Mouse (Mus musculus) adrenal gland, postnatal 14 days (tissue): ENCODE results near the gene Acbd3. TPM values are rescaled to one million over a fixed set of nuclear protein-coding genes. Genes with fewer than 3 reads are reported as not detected.

Experiments
- DNase-seq: peaks from one replicate; pipeline ENCODE4 v3.0.0; 2021; ENCODE audit warnings: mixed read lengths
- long read RNA-seq, 2 experiments: library from polyadenylated mRNA; stranded (forward); transcript quantifications; one replicate each; pipeline ENCODE4 v2.0.0; 2021
- total RNA-seq: library from RNA; stranded (reverse); gene quantifications from 2 replicates; pipeline ENCODE4 v1.2.3, GENCODE M21; 2021

The Acbd3 gene
- 41.8 and 43.0 TPM in 2 replicates for total RNA-seq
- long read RNA-seq, experiment 1, transcript Acbd3-201 (8 exons, 3,471 nt), result major isoform, 42 of 48 reads
- long read RNA-seq, experiment 1, partial matches to known transcripts, result 2 of 48 reads
- long read RNA-seq, experiment 1, other reads (novel, unspliced or antisense), result 4 of 48 reads
- long read RNA-seq, experiment 2, transcript Acbd3-201 (8 exons, 3,471 nt), result major isoform, 41 of 44 reads
- long read RNA-seq, experiment 2, partial matches to known transcripts, result 1 of 44 reads
- long read RNA-seq, experiment 2, other reads (novel, unspliced or antisense), result 2 of 44 reads

DNA sequence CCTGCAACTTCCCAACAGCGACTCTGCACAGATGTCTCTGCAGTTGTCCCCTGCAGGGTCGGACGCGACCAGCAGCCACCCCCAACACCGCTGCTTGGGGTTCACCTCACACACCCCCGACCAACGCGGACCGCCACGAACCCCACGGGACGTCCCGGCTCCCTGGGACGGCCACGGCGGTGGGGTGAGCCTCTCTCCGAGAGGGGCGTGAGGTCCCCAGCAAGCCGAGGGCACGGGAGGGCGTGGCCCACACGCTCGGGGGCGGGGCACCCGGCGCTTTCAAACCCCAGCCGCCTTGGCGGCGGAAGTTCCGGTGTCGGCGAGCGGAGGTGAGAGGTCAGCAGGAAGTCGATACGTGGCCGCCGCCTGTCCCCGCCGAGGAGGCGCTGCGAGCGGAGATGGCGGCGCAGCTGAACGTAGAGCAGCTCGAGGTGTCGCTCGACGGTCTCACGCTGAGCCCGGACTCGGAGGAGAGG, at the start of gene Acbd3:
Gene Acbd3, plus strand, starts transcription at position 340 of the 476 bp plus-strand sequence.
- DNase-seq, result peak; percentile 97

DNA sequence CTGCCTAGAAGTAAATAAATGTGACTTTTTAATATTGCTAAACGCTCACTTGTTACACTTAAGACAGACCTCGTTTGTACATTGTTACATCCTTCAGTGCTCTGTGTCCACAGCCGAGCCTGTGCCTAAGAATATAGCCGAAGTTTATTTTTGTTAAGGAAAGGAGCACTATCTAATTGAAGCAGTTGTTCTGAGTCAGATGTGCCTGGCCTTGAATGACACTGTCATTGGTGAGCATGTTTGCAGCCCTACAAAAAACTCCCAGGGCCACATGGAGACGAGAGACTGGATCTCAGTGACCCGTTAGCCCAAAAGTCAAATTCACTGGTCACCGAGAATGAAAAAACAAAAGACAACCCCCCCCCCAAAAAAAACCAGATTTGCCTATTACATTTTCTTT, 34.6 kb upstream of the Acbd3 start:
- peak; percentile 47 for DNase-seq

DNA sequence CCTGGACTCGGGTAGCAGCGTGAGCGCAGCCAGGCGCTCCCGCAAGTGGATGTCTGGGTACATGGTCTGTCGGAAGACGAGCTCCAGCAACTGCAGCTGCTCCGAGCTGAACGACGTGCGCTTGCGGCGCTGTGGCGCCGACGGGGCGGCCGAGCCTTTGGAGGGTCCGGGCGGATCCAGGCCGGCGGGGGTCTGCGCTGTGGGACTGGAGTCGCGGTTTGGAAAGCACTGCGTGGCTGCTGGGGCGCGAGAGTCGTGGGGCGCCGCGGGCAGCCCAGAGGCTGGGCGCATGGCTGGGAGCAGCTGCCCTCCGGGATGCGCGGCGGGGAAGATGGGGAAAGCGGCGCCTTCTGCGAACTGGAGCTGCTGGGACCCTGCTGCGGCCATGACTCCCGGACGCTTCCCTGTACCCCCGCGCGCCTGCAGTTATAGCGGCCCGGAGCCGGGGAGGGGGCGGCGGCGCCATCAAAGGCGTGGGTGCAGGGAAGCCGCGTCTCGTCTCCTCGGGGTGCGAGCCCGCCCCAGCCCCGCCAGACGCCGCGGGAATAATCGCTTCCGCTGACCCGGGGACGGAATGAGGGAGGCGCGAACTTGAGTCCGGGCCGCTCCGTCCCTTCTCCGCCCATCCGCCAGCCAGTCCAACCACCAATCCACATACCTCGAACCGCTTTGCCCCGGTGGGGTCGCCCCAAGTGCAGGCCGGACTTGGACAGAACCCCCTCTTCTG, 29.1 kb upstream of the Acbd3 start, which contains the start of gene Mixl1:
Gene Mixl1, minus strand, starts transcription at position 409 of the 727 bp plus-strand sequence.
- DNase-seq, result peak; percentile 16

DNA sequence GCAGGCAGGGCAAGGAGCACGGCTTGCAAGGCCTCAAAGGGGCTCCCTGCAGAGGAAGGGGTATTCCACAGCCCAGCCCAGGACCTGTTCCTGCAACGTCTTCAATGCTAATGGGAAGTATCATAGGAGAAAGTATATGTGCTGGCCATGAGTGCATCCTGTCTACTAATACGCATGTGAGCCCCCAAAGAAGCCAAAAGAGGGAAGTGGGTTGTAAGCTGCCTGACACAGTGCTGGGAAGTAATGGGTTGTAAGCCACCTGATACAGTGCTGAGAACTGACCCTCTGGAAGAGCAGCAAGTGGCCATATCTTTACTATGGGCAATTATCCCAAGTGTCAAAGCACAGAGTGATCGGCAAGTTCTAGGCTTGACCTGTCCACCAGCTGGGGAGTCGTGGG, 27.8 kb upstream of the Acbd3 start:
- DNase-seq, result no peak

DNA sequence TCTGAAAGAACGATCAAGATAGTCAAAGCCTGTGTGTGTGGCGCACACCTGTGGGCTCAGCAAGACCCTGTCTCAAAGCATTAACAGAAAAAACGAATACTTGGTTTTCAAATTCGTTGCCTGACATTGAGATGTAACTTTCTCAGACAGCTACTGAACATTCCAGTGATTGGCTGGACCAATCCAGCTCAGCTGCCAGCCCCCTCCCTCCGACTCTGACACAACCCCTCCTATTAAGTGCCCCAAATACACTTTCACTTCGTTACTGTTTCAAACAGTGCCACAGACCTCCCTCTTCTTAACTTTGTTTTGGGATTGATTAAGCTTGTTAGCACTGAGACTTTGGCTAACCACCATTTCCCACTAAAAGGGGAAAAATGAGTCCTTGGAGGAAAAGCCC, 22.4 kb upstream of the Acbd3 start:
- DNase-seq, result peak; percentile 64

DNA sequence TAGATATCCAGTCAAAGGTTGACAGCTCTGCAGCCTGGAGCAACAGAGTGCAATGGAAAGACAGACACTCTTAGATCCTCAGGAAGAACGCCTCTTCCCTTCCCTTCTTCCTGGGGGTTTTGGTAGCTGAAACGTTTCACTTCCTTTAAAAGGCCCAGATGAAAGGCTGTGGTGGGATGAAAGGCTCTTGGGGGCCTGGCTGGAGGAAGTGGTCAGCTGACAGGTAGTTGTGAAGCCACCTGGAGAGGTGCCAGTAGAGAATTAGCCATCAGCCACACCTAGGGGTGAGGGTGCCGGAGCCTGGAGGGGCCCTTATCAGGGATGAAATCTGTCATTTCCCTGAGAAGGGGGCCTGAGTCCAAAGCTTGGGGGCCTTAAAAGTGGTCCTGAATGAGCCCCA, 18.5 kb upstream of the Acbd3 start:
- DNase-seq, result no peak

DNA sequence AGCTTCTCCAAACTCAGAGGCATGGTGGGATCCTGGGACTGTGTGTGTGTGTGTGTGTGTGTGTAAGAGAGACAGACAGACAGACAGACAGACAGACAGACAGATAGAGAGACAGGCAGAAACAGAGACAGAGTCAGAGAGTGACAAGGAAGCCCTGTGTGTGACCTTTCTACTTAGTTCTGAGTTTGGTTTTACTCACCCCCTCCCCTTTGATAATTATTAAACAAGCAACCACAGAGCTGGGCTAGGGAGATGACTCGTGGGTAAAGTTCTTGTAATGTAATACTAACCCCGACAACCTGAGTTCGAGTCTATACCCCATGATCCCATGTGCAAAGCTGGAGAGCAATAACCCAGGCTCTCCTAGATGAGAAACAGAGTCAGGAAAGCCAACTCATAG, 18.0 kb upstream of the Acbd3 start:
- no peak for DNase-seq

DNA sequence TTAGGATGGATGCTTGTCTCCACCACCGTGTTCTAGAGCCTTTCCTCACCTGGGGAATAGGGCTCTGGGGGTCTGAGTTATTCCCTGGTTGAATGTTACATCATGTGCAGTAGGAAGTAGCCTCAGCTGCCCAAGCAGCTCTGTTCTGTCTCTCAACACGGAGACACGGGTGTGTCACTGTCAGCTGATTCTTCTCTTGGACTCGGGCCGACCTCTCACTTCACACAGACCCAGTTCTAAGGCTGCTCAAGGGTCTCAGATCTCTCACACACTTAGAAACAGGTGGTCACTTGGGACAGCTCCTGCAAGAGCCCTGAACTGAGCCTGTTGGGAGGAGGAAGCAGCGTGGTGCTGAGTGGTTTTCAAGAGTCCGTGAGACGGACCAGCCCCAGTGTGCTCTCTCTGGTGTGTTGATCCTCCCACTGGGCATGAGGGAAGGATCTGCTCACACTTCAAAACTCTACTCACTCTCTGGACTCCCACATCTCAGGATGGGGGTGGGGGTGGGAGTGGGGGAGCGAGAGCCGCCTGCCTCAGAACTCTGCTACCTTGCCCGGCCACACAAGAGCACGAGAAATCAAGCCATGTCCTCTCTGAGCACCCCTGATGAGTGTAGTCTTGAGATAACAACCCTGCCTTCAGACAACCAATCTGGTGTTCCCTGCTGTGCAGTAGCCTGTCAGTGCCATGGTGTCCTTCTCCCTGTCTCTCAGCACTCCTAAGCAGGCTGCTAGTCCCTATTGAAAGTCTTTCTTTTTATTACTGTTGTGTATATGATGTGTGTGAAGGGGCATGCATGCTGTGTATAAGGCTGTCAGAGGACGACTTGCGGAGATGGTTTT, 16.7 kb upstream of the Acbd3 start:
- DNase-seq, result no peak

DNA sequence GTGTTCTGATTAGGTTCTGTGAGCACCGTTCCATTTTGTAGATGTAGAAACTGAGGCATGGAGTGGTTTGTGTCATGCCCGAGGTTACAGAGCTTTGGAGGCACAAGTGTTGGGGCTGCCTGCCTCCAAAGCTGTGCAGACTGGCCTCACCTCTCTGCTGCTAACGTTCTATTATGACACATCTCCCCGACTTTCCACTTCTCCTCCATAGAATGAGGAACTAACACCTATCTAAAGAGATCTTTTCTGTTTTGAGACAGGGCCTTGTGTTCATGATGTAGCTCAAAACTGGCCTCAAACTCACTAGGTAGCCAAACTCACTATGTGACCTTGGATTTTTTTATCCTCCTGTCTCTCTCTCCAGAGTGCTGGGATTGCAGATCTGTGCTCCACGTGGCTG, 7.1 kb upstream of the Acbd3 start:
- DNase-seq, result no peak

DNA sequence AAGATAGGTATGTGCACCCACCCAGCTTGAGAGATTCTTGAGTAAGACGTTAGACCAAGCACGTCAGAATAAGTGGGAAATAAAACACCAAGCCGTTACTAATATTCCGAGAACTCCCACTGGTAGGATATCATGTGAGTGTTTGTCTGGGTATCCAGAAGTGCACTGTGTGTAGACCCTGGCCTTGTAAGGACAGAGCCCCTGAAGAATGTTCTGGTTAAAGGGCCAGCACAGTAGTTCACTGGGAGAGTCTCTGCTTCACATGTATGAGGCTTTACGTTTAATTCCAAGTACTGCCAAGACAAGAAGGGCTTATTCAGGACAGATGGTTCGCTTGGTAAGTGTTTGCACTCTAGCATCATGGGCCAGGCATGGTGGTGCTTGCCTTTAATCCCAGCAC, 6.4 kb upstream of the Acbd3 start:
- no peak for DNase-seq

DNA sequence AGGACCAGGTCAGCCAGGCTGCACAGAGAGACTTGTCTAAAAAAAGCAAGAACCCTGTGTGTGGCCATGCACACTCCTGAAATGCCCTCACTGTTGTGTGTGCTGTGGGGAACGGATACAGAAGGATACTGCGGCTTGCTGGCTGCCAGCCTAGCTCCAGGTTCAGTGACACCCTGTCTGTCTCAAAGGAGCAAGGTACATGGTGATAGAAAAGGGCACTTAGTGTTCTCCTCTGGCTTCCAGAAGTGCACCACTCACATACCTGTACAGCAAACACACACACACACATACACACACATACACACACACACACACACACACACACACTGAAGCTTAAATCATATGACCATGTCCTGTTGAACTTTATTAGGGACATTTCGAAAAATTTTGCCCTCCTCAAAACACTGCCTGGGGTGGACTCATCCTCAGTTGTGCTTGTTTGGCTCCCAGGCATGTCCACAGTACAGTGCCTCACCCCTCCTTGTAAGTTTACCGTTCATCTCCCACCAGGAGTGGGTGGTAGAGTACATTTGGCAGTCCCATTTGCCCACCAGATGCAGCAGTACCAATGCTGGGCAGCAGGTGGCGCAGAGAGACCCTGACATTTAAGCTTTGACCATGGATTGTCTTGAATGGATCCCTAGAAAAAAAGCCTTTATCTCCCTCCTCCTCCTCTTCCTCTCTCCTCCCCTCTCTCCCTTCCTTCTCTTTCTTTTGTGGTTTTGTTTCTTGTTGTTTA, 5.7 kb upstream of the Acbd3 start:
- DNase-seq, result peak; percentile 88

DNA sequence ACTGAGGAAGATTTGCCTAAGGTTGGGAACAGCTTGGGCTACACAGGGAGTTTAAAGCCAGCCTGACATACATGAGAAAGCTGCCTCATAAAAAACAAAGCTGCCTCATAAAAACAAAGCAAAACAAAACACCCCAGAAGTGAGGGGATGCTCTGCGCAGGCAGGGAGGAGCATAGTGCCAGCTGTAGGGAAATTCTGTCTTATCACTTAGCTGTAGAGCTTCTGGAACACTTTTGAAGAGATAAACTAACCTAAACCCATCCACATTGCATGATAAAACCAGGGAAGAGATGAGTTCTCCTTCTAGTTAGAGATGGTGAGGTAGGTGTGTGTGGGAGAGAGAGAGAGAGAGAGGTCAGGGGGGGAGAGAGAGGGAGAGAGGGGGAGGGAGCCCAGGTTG, 3.2 kb upstream of the Acbd3 start:
- DNase-seq, result no peak

DNA sequence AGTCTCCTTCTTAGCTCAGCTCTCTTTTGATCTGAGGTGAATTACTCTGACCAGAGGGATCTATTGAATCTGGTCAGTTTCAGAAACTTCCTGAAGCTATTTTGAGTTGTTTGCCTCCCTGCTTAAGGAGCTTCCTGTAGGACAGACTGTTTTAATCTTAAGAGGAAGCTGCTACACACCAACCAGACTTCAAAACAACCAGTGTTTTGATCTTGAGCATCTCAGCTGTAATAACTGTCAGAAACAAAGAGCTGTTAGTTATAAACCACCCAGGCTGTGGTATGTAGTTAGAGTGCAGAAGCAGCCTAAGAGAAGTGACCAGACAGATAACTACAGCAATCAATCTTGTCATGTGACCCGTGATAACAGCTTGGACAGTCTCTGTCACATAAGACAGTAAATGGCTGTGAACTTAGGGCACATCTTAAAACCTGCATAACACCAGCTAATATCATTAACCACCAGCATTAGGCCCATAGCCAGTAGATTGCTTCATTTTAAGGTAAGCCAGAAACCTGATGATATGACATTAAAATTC, 2.1 kb upstream of the Acbd3 start:
- no peak for DNase-seq

DNA sequence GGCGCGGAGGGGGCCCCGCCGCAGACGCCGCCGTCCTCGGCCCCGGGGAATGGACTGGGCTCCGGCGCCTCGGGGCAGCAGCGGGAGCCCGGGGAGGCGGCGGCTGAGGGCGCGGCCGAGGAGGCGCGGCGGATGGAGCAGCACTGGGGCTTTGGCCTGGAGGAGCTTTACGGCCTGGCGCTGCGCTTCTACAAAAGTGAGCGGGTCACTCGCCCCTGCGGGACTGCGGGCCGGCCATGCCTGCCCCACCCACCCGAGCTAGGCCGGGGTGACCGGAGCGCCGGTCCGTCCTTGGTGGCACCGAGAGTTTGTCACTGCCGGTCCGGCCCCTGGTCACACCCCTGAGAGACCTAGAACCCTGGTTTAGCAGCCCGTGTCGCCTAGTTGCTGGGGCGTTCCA, 340 bp downstream of the Acbd3 start:
- peak; percentile 78 for DNase-seq

DNA sequence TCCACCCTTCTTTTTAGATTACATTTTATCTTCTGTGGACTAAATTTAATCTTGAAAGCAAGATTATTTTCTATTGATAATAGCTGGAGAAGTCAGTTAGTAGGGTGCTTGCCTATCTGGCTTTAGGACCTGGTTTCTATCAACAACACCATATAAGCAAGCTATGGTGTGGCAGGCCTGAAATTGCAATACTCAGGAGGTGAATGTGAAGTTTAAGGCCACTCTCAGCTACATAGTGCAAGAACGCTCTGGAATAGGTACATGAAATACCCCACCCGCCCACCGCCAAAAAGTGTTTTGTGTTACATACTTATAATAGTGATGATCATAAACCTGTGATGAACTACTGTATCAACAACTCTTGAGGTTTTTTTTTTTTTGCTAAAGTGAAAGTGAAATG, 3.4 kb downstream of the Acbd3 start:
- no peak for DNase-seq

DNA sequence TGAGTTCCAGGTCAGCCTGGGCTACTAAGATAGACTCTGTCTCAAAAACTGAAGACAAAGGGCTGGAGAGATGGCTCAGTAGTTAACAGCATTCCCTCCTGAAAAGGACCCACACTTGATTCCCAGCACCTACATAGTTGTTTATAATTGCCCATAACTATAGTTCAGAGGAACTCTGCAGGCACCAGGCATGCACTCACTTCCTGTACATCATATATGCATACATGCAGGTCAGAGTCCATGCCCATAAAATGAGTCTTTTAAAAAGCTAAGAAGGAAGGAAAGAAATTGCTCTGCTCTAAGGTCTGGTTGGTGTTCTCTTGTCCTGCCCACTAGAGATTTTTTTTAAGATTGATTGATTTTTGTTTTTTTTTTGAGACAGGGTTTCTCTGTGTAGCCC, 22.0 kb downstream of the Acbd3 start:
- no peak for DNase-seq

DNA sequence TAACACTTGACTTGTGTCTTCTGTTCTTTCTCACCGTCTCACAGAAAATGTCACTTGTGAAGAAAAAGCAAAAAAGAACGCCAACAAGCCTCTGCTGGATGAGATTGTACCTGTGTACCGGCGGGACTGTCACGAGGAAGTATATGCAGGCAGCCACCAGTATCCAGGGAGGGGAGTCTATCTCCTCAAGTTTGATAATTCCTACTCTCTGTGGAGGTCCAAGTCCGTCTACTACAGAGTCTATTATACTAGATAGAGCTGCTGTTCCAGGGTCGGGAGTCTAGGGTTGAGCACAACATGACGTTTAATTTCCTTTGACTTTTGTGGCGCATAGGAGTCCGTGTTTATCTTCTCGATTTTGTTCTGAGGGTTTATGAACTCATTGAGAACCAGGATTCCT, 26.3 kb downstream of the Acbd3 start:
- no peak for DNase-seq

DNA sequence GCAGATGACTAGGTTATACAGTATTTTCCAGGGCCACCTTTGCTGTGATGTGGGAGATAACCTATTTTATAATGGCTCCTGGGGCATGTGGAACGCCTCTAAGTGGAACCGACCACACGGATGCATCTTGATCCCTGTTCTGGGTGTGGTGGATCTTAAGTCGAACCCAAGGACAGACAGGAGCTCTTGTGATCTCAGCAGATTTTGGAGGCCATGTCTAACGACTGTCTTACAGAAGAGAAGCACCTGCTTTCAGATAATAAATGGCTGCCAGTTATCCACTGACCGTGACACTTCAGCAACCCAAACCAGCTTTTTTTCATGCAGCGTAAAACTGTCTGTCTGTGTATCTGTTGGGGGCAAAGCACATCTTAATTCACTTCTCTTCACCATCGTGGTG, 28.5 kb downstream of the Acbd3 start:
- no peak for DNase-seq

DNA sequence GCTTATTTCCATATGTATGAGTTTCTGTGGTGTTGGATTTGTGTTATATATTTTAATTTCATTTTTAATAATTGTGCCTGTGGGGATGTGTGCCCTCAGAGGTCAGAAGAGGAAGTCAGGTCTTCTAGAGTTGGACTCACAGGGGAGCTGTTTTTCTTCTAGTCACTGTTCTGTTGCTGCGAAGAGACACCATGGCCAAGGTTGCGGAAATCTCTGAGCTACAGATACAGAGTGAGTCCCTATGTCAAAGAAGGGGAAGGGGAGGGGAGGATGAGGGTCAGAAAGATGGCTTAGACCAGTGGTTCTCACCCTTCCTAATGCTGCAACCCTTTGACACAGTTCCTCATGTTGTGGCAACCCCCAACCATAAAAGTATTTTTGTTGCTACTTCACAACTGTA, 30.9 kb downstream of the Acbd3 start:
- DNase-seq, result no peak

DNA sequence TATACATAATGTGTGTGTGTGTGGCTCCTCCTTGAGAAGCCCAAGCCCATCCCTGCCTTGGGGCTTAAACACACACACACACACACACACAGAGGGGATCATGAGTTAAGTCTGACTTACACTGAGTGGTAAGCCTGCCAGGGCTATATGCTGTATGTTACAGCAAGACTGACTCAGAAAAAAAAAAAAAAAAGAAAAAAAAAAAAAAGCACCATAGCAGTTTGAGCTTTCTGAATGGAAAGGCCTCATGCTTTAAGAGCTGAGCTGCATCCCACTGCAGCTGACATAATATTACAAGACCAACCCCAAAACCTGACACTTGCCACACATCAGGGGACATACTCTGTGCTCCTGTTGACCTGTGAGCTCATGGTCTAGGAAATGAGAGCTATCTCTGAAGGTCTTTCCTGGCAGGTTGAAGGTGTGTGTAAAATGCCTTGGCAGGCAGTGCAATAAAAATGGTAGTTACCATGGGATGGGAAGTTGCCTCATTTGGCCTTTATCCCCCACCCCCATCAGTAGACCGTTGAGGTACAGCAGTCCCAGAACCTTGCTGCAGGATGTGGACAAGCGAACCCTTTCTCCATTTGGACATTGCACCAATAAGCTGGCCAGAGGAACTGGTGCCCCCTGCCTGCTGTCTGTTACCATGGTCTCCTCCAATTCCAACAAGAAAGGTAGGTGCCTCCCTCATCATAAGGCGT, 31.6 kb downstream of the Acbd3 start:
- DNase-seq, result no peak

DNA sequence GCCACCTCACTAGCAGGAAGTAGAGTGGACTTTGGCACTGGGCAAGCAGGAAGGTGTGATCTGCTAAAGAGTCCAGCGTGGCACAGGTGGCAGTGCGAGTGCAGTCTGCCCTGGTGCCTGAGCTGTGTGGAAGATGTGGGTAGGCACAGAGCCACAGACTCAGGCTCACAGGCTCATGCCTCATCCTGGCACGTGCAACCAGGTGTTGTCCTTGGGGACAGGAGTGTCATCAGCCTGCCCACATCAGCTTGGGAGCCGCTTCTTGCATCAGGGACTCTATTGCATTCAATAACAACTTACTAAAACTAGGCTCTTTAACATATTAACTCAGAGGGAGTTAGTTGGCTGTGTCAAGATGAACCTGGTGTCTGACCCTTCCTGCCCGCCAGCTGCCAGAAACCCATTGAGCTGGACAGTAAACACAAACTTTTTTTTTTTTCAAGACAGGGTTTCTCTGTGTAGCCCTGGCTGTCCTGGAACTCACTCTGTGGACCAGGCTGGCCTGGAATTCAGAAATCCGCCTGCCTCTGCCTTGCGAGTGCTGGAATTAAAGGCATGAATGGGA, 32.2 kb downstream of the Acbd3 start:
- peak; percentile 68 for DNase-seq
